ENCODE assay signal across 11 mouse cellular contexts in genomic region chr12:100315119-100315885, GRCm38 (mm10).
DNase-seq lines count a peak whose midpoint lies in the region; ATAC-seq and TF ChIP-seq lines count a peak whose summit lies in the region.
"Had no signal": no experiment of that assay in that cellular context is flagged by ENCODE, and none has a peak within 500 bp of the region (broad histone marks: within the 10 kb centered on the region; RNA-seq: fewer than 3 reads in every experiment).

No protein-coding gene starts in this region.

- TF ChIP-seq EP300 in stomach, postnatal 0 days (optimal IDR thresholded peaks at IDR 0.05): no peak

- TF ChIP-seq CTCF in stomach, postnatal 0 days (IDR thresholded peaks at IDR 0.05; ENCODE audit: low read depth): no peak

- H3K4me3 ChIP-seq in midbrain, embryonic 10.5 days: no peak overlapping the region
- no peak overlapping the region for H3K4me3 ChIP-seq in midbrain, embryonic 11.5 days (ENCODE audit: low read depth, low read length)
- H3K4me3 ChIP-seq in embryonic facial prominence, embryonic 15.5 days (replicated peaks): no peak overlapping the region
- no peak overlapping the region for H3K4me3 ChIP-seq in midbrain, embryonic 15.5 days
- no peak overlapping the region for H3K4me3 ChIP-seq in stomach, postnatal 0 days (ENCODE audit: low read depth, low read length)
- H3K4me3 ChIP-seq: heart, embryonic 12.5 days had no signal

- WGBS in midbrain, embryonic 10.5 days: 76% methylated on average over 8 of the region's 8 CpGs
- 70% methylated on average over 8 of the region's 8 CpGs for WGBS in midbrain, embryonic 11.5 days
- 49% methylated on average over 8 of the region's 8 CpGs for WGBS in embryonic facial prominence, embryonic 15.5 days
- WGBS in midbrain, embryonic 15.5 days: 47% methylated on average over 8 of the region's 8 CpGs
- WGBS in stomach, postnatal 0 days: 67% methylated on average over 8 of the region's 8 CpGs

- H3K27me3 ChIP-seq in midbrain, embryonic 10.5 days (ENCODE audit: low read depth, poor library complexity, severe bottlenecking): no peaks in the 10 kb centered on the region
- H3K27me3 ChIP-seq in midbrain, embryonic 11.5 days (ENCODE audit: control insufficient read depth, insufficient read depth, low read length): no peaks in the 10 kb centered on the region
- H3K27me3 ChIP-seq in embryonic facial prominence, embryonic 15.5 days: no peaks in the 10 kb centered on the region
- H3K27me3 ChIP-seq in midbrain, embryonic 15.5 days (replicated peaks): no peaks in the 10 kb centered on the region
- no peaks in the 10 kb centered on the region for H3K27me3 ChIP-seq in stomach, postnatal 0 days (ENCODE audit: control insufficient read depth, insufficient read depth, low read length)
- H3K27me3 ChIP-seq: heart, embryonic 12.5 days had no signal

- H3K9me3 ChIP-seq in midbrain, embryonic 10.5 days (replicated peaks): no peaks in the 10 kb centered on the region
- no peaks in the 10 kb centered on the region for H3K9me3 ChIP-seq in midbrain, embryonic 11.5 days (ENCODE audit: control insufficient read depth, low read length)
- no peaks in the 10 kb centered on the region for H3K9me3 ChIP-seq in embryonic facial prominence, embryonic 15.5 days (replicated peaks)
- no peaks in the 10 kb centered on the region for H3K9me3 ChIP-seq in midbrain, embryonic 15.5 days
- H3K9me3 ChIP-seq in stomach, postnatal 0 days (ENCODE audit: control insufficient read depth, low read length): no peaks in the 10 kb centered on the region
- H3K9me3 ChIP-seq: heart, embryonic 12.5 days had no signal

- no peak overlapping the region for H3K4me2 ChIP-seq in midbrain, embryonic 11.5 days
- H3K4me2 ChIP-seq in embryonic facial prominence, embryonic 15.5 days (replicated peaks): no peak overlapping the region
- H3K4me2 ChIP-seq in midbrain, embryonic 15.5 days: no peak overlapping the region
- H3K4me2 ChIP-seq in stomach, postnatal 0 days (replicated peaks; ENCODE audit: low read depth): no peak overlapping the region
- H3K4me2 ChIP-seq: heart, embryonic 12.5 days had no signal

- peaks cover 58% of the 10 kb centered on the region for H3K4me1 ChIP-seq in midbrain, embryonic 10.5 days
- H3K4me1 ChIP-seq in midbrain, embryonic 11.5 days (ENCODE audit: control insufficient read depth, insufficient read depth, low read length): peaks cover 18% of the 10 kb centered on the region
- peaks cover 38% of the 10 kb centered on the region for H3K4me1 ChIP-seq in embryonic facial prominence, embryonic 15.5 days
- peaks cover 58% of the 10 kb centered on the region for H3K4me1 ChIP-seq in midbrain, embryonic 15.5 days
- no peaks in the 10 kb centered on the region for H3K4me1 ChIP-seq in stomach, postnatal 0 days (replicated peaks; ENCODE audit: control insufficient read depth, insufficient read depth)

- ATAC-seq in cerebellum, adult (ENCODE audit: insufficient number of reproducible peaks, low FRiP score, low TSS enrichment): no peak
- no peak for ATAC-seq in midbrain, embryonic 11.5 days (ENCODE audit: low FRiP score)
- no peak for ATAC-seq in embryonic facial prominence, embryonic 15.5 days (ENCODE audit: insufficient number of reproducible peaks, low FRiP score, low TSS enrichment, low read depth)
- peak; percentile 51; the same call in 1 of the 2 replicates for ATAC-seq in midbrain, embryonic 15.5 days (replicated peaks)
- ATAC-seq in stomach, postnatal 0 days (ENCODE audit: low FRiP score, low TSS enrichment): no peak
- ATAC-seq: activated CD4-positive, CD25-positive, alpha-beta regulatory T cell, adult 4 months had no signal

- peak overlapping the region; percentile 69 for H3K27ac ChIP-seq in midbrain, embryonic 10.5 days (replicated peaks)
- H3K27ac ChIP-seq in midbrain, embryonic 11.5 days (ENCODE audit: low read depth, low read length): no peak overlapping the region
- peak overlapping the region; percentile 66 for H3K27ac ChIP-seq in embryonic facial prominence, embryonic 15.5 days (replicated peaks)
- H3K27ac ChIP-seq in midbrain, embryonic 15.5 days: peak overlapping the region; percentile 81
- no peak overlapping the region for H3K27ac ChIP-seq in stomach, postnatal 0 days (replicated peaks)

- peaks cover 15% of the 10 kb centered on the region for H3K36me3 ChIP-seq in midbrain, embryonic 10.5 days
- H3K36me3 ChIP-seq in midbrain, embryonic 11.5 days (ENCODE audit: control insufficient read depth, insufficient read depth, low read length): no peaks in the 10 kb centered on the region
- 0 out of 2 replicates have a peak, but pooled peaks cover 3% of the 10 kb centered on the region for H3K36me3 ChIP-seq in embryonic facial prominence, embryonic 15.5 days
- H3K36me3 ChIP-seq in midbrain, embryonic 15.5 days (replicated peaks): peaks cover 3% of the 10 kb centered on the region; the same call in 1 of the 2 replicates
- no peaks in the 10 kb centered on the region for H3K36me3 ChIP-seq in stomach, postnatal 0 days (ENCODE audit: control insufficient read depth, insufficient read depth, low read length)

- no peak overlapping the region for H3K9ac ChIP-seq in midbrain, embryonic 11.5 days (ENCODE audit: low read length)
- no peak overlapping the region for H3K9ac ChIP-seq in embryonic facial prominence, embryonic 15.5 days
- H3K9ac ChIP-seq in midbrain, embryonic 15.5 days: no peak overlapping the region
- no peak overlapping the region for H3K9ac ChIP-seq in stomach, postnatal 0 days (ENCODE audit: low read length)
- H3K9ac ChIP-seq: heart, embryonic 12.5 days had no signal

- DNase-seq in cerebellum, adult 11 months: peak; percentile 62
- DNase-seq in midbrain, embryonic 10.5 days (ENCODE audit: low spot score): no peak
- DNase-seq in midbrain, embryonic 11.5 days (ENCODE audit: low spot score, missing footprints): no peak
- DNase-seq in stomach, postnatal 0 days (ENCODE audit: low spot score): no peak
- DNase-seq in lung, postnatal 10 days: no peak
- DNase-seq: lung, postnatal 36 days had no signal

Comparison
In these comparisons a context has a peak if more than half of its experiments do, and no peak if none do; other contexts are left out.
1. H3K27ac ChIP-seq: peak in midbrain, embryonic 10.5 days (single experiment), embryonic facial prominence, embryonic 15.5 days (single experiment) and midbrain, embryonic 15.5 days (single experiment); none in midbrain, embryonic 11.5 days (single experiment) and stomach, postnatal 0 days (single experiment).